Mouse (Mus musculus) thymus, adult 18-20 months (tissue): ENCODE results near the gene Foxp1.

Experiments
- DNase-seq, 2 experiments: peaks; one replicate each; pipeline ENCODE4 v3.0.0; 2022; ENCODE audit warnings: mixed read lengths in 2 of 2

The Foxp1 gene

GRCm38 (mm10) chr6:99203231-99203630 is 319.3 kb downstream of the Foxp1 start:
- no peak for DNase-seq

- DNase-seq = no peak
These were observed 319.7 kb downstream of the Foxp1 start for GRCm38 (mm10) chr6:99202781-99203180.

- no peak for DNase-seq
These were observed 321.2 kb downstream of the Foxp1 start for GRCm38 (mm10) chr6:99201271-99201705.

GRCm38 (mm10) chr6:99200656-99201055 is 321.9 kb downstream of the Foxp1 start:
- DNase-seq = no peak

GRCm38 (mm10) chr6:99199277-99199676 is 323.2 kb downstream of the Foxp1 start:
- no peak for DNase-seq

- DNase-seq = no peak
These were observed 328.8 kb downstream of the Foxp1 start for GRCm38 (mm10) chr6:99193697-99194096.

GRCm38 (mm10) chr6:99191636-99192137 is 330.8 kb downstream of the Foxp1 start:
- DNase-seq = no peak

- DNase-seq = no peak
These were observed 331.4 kb downstream of the Foxp1 start for GRCm38 (mm10) chr6:99191041-99191635.

- DNase-seq = no peak
These were observed 332.6 kb downstream of the Foxp1 start for GRCm38 (mm10) chr6:99189967-99190366.

- no peak for DNase-seq
These were observed 333.9 kb downstream of the Foxp1 start for GRCm38 (mm10) chr6:99188366-99189216.

GRCm38 (mm10) chr6:99187914-99188313 is 334.6 kb downstream of the Foxp1 start:
- no peak for DNase-seq

- DNase-seq = no peak
These were observed 335.1 kb downstream of the Foxp1 start for GRCm38 (mm10) chr6:99187415-99187814.

- no peak for DNase-seq
These were observed 336.0 kb downstream of the Foxp1 start for GRCm38 (mm10) chr6:99186569-99186968.

- no peak for DNase-seq
These were observed 336.7 kb downstream of the Foxp1 start for GRCm38 (mm10) chr6:99185797-99186196.

GRCm38 (mm10) chr6:99184051-99184450 is 338.5 kb downstream of the Foxp1 start:
- no peak for DNase-seq

- no peak for DNase-seq
These were observed 339.7 kb downstream of the Foxp1 start for GRCm38 (mm10) chr6:99182777-99183176.

GRCm38 (mm10) chr6:99176216-99176615 is 346.3 kb downstream of the Foxp1 start:
- no peak for DNase-seq

GRCm38 (mm10) chr6:99175377-99175776 is 347.1 kb downstream of the Foxp1 start:
- no peak for DNase-seq

- DNase-seq = no peak
These were observed 348.7 kb downstream of the Foxp1 start for GRCm38 (mm10) chr6:99173902-99174210.

GRCm38 (mm10) chr6:99173066-99173901 is 349.2 kb downstream of the Foxp1 start:
- DNase-seq = no peak

- DNase-seq = no peak
These were observed 349.9 kb downstream of the Foxp1 start for GRCm38 (mm10) chr6:99172589-99172986.

- DNase-seq = no peak
These were observed 350.5 kb downstream of the Foxp1 start for GRCm38 (mm10) chr6:99171901-99172588.
